Mouse (Mus musculus) hindbrain, embryonic 10.5 days (tissue): Measurements from ENCODE around the gene Gm9732. TPM values are rescaled to one million over a fixed set of nuclear protein-coding genes. Genes with fewer than 3 reads are reported as not detected.
"Not testable (repeated sequence)": the region's sequence is repeated elsewhere in the genome, so short reads cannot be mapped to it uniquely, and the experiment has no call there.

ENCODE experiments used
- DNase-seq: peaks from one replicate; pipeline ENCODE4 v3.0.0-alpha.2; 2017; ENCODE audit warnings: low spot score
- H3K27ac ChIP-seq: fragments of 300-500 bp; sonication (generic); 2 replicates; pipeline ENCODE4 v1.5.1; 2016; ENCODE audit warnings: mild to moderate bottlenecking, moderate library complexity
- H3K27me3 ChIP-seq: fragments of 300-500 bp; sonication (generic); 2 replicates; pipeline ENCODE4 v1.6.1; 2016; ENCODE audit warnings: mild to moderate bottlenecking; ENCODE audit not compliant: poor library complexity, insufficient read depth, severe bottlenecking
- H3K36me3 ChIP-seq: fragments of 300-500 bp; sonication (generic); 2 replicates; pipeline ENCODE4 v1.6.1; 2016; ENCODE audit warnings: mild to moderate bottlenecking, moderate library complexity
- H3K4me1 ChIP-seq: fragments of 300-500 bp; sonication (generic); replicated peaks from 2 replicates; pipeline ENCODE4 v1.6.1; 2016; ENCODE audit warnings: mild to moderate bottlenecking
- H3K4me3 ChIP-seq: fragments of 300-500 bp; sonication (generic); 2 replicates; pipeline ENCODE4 v1.5.1; 2016; ENCODE audit warnings: mild to moderate bottlenecking, moderate library complexity
- H3K9me3 ChIP-seq: fragments of 300-500 bp; sonication (generic); 2 replicates; pipeline ENCODE4 v1.6.1; 2016; ENCODE audit warnings: mild to moderate bottlenecking, moderate library complexity
- WGBS: fragments of 180-500 bp; shearing (Covaris S2); methylation state at CpG from one replicate; pipeline ENCODE4 v1.1.7; 2016; 5-methylcytosine and 5-hydroxymethylcytosine counted together
- polyA plus RNA-seq: library from polyadenylated mRNA; unstranded; fragments of >200 nt; fragmentation: Nextera tagmentation; extraction: Ambion mirVana; gene quantifications from 2 replicates; pipeline ENCODE4 v1.2.1, GENCODE M21; 2016

Gm9732 gene
- not detected in 2 replicates for polyA plus RNA-seq

GRCm38 (mm10) chr14:43274986-43275511 lies at the start of gene Gm9732:
Gene Gm9732, plus strand, starts transcription at chr14:43275036.
- H3K4me1 ChIP-seq, H3K27me3 ChIP-seq, H3K27ac ChIP-seq, H3K9me3 ChIP-seq, H3K36me3 ChIP-seq, H3K4me3 ChIP-seq, DNase-seq: not testable (repeated sequence)
- 83% methylated on average over 8 of the region's 8 CpGs for WGBS

GRCm38 (mm10) chr14:43235204-43235603 lies 39.6 kb upstream of the Gm9732 start, which contains the start of gene Gm8122:
Gene Gm8122, minus strand, starts transcription at chr14:43235304.
- H3K9me3 ChIP-seq, H3K4me1 ChIP-seq, H3K4me3 ChIP-seq, H3K27me3 ChIP-seq, DNase-seq, H3K36me3 ChIP-seq, H3K27ac ChIP-seq: not testable (repeated sequence)
- WGBS, result 92% methylated on average over 4 of the region's 4 CpGs

- H3K9me3 ChIP-seq, H3K4me1 ChIP-seq, H3K27me3 ChIP-seq, H3K4me3 ChIP-seq, H3K36me3 ChIP-seq, DNase-seq, H3K27ac ChIP-seq: not testable (repeated sequence)
These were observed 37.1 kb upstream of the Gm9732 start for GRCm38 (mm10) chr14:43237769-43238168.

DNA sequence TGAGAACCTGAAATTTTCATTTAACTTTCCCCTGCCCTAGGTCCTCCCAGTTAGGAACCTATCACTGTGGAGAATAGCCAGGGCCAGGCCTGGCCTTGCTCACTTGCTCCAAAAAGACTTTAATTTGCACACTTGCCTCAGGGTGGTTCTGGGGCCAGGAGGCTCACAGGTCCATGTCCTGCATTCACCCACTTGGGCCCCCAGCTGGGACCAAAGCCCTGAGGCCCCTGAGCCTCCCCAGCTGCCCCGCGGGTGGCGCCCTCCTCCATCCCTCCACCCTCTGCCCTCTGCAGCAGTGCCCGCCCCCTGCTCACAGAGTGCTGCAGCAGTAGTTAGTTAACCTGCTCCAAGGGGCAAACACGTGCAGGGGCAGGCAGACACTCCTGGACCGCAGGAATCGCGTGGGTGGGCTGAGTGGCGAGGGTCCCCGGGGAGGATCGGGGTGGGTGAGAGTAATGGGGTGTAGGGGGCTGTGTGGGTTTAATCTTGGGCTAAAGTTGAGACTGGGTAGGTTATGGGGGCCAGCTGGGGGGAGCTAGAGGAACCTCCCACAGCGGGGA lies 25.1 kb upstream of the Gm9732 start:
- not testable (repeated sequence) for H3K4me3 ChIP-seq
- 18% methylated on average over 10 of the region's 12 CpGs for WGBS

DNA sequence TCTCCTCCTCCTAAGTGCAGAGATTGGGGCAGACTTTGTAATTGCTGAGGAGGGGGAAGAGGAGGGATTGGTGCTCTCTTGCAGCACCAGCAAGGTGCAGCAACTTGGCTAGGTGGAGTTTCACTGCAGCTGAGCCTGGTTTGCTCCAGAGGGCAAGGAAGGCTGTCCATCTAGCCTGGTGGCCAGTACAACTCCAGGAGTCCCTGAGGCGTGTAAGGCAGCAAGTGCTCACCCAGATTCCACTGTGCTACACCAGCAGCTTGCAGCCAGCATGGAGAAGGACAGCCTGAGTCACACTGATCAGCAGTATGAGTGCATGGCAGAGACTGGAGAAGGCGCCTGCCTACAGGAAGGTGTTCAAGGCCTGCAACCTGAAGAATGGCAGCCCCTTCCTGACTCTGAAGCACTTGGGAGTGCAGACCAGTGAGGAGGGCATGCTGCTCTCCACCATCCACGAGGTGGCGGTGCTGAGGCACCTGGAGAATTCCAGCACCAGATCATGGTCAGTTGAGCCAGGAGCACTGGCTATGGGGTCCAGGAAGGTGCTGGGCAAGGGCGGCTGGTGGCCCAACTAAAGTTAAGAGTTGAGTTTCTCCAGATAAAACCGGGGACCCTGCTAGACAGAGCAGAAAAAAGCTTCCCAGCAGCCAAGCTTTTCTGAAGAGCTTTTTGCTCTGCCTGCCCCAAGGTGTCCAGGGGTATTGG lies 24.1 kb upstream of the Gm9732 start:
- not testable (repeated sequence) for H3K4me3 ChIP-seq, DNase-seq, H3K4me1 ChIP-seq, H3K9me3 ChIP-seq, H3K27me3 ChIP-seq, H3K36me3 ChIP-seq, H3K27ac ChIP-seq
- 31% methylated on average over 5 of the region's 6 CpGs for WGBS

More for the DNA sequence above, 25.1 kb upstream of the Gm9732 start:
- H3K9me3 ChIP-seq, DNase-seq, H3K36me3 ChIP-seq, H3K4me1 ChIP-seq, H3K27me3 ChIP-seq, H3K27ac ChIP-seq: not testable (repeated sequence)

DNA sequence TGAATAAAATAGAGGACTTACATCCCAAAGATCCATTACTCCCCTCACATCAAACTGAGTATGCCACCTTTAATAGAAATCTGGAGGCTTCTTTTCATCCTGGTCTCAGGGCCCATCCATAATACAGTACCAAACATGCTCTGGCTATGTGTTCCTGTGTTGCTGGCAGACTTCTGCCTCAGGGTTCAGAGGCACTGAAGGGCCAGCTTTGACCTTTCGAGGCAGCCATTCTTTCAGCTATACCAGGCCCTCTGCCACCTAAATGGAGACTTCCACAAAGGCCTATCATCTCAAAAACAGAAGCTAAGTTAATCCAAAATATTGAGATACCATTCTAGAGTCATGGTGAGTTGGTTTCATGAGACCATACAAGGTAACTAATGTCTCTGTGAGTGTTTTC lies 18.3 kb upstream of the Gm9732 start:
- not testable (repeated sequence) for H3K4me1 ChIP-seq, H3K9me3 ChIP-seq, H3K27ac ChIP-seq, H3K36me3 ChIP-seq, H3K27me3 ChIP-seq, DNase-seq, H3K4me3 ChIP-seq
- 71% methylated on average over 1 of the region's 1 CpGs for WGBS

GRCm38 (mm10) chr14:43258349-43258748 lies 16.5 kb upstream of the Gm9732 start, which contains the start of gene Gm8126:
Gene Gm8126, plus strand, starts transcription at chr14:43258649.
- H3K9me3 ChIP-seq, H3K36me3 ChIP-seq, H3K4me1 ChIP-seq, H3K27me3 ChIP-seq, H3K27ac ChIP-seq, H3K4me3 ChIP-seq, DNase-seq: not testable (repeated sequence)
- 91% methylated on average over 3 of the region's 4 CpGs for WGBS

DNA sequence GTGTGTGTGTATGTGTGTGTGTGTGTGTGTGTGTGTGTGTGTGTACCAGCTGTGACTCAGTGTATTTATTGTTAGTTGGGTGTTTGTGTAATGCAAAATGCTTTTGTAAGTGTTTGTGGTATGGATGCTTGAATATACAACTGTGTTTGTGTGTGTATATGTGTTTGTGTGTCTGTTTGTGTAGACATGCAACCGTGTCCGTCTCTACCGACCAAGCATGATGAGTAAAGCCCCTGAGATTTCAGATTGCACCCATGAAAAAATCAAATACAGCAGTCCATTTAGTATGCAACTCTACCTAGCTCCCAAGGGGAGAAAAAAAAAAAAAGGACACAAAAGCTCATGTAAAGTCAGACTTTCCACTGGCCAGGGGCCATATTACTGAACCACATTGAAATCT lies 11.4 kb upstream of the Gm9732 start:
- WGBS, result 92% methylated on average over 3 of the region's 3 CpGs
- H3K4me1 ChIP-seq, H3K27me3 ChIP-seq, H3K27ac ChIP-seq, DNase-seq, H3K36me3 ChIP-seq, H3K9me3 ChIP-seq, H3K4me3 ChIP-seq: not testable (repeated sequence)

DNA sequence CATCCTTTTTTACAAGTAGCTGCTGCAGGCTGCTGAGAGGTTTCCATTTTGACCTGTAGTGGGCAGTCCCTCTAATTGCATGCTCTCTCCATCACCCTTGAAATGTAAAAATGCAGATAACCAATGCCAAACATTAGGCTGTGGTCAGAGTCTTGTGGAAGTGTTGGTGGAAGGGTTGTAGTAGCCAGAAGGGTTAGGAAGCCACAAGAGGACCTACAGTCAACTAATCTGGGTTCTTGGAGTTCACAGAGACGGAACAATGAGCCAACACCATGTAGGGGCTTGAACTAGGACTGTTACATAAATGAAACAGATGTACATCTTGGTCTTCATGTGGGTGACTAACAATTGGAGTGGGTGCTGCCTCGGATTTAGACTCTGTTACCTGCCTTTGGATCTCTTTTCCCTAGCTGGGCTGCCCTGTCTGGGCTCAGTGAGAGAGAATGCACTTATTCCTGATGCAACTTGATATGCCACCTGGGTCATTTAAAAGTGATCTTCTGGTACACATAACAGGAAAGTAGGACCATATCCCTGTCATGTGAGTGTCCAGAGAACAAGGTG lies 6.2 kb upstream of the Gm9732 start:
- WGBS, result 50% methylated on average over 2 of the region's 2 CpGs
- not testable (repeated sequence) for H3K36me3 ChIP-seq, H3K9me3 ChIP-seq

DNA sequence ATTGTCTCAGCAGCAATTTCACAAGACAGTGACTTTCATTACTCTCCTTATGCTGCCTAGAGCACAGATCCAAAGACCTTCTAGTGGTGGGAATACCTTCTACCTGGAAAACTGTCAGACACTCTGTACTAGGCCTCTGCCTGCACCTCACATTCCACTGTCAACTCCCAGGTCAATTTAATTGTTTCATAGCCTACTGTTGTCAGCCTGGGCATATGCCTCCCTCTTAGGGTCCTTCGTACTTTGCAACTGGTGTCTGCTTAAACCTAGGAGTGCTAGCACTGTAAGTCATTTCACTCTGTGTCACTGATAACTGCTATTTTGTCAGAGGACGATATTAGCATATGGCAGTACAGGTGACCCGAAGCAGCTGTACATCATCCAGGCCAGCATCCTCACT lies 5.6 kb upstream of the Gm9732 start:
- not testable (repeated sequence) for H3K27me3 ChIP-seq, H3K36me3 ChIP-seq, H3K9me3 ChIP-seq, H3K4me3 ChIP-seq, H3K27ac ChIP-seq, DNase-seq, H3K4me1 ChIP-seq
- 84% methylated on average over 3 of the region's 3 CpGs for WGBS

More for the DNA sequence above, 6.2 kb upstream of the Gm9732 start:
- not testable (repeated sequence) for H3K27ac ChIP-seq, H3K4me1 ChIP-seq, DNase-seq, H3K4me3 ChIP-seq, H3K27me3 ChIP-seq

GRCm38 (mm10) chr14:43273161-43273560 lies 1.7 kb upstream of the Gm9732 start:
- not testable (repeated sequence) for H3K27ac ChIP-seq, DNase-seq, H3K9me3 ChIP-seq, H3K36me3 ChIP-seq, H3K27me3 ChIP-seq, H3K4me1 ChIP-seq, H3K4me3 ChIP-seq
- WGBS, result 71% methylated on average over 1 of the region's 1 CpGs

DNA sequence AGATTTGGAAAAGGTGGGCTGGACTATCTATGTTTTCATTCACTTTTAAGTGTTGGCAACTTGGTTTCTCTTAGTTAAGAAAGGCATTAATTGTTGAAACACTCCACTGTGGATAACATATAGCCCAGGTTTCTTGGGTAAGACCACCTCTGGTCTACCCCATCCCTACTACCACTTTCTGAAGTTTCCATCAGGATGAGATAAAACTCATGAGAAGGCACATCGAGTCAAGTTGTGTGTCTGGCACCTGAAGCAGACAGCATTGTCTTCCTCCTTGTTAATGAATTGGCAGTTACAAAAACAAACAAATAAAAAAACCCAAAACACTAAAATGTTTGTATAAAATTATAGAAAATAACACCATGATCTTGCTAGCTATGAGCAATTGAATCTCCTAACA lies 916 bp downstream of the Gm9732 start:
- 88% methylated on average over 1 of the region's 1 CpGs for WGBS

DNA sequence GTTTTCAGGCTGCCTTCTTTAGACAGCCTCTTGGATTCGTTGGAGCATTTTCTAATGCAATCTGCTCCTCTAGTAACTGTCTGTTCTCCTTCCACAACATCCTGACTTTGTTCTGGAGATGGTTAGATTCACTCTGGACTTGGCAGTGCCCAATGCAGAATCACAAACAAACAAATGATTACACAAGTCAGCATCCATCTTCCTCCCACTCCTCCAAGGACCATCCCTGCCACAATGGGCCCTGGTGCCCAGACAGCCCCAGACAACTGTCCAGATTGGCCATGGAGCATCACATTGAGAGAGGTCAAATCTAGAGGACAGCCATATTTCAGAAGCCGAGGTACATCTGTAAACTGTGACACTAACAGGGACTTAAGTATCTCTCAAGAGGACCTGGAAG lies 2.6 kb downstream of the Gm9732 start:
- not testable (repeated sequence) for H3K27ac ChIP-seq, H3K27me3 ChIP-seq, H3K4me1 ChIP-seq, H3K4me3 ChIP-seq, H3K9me3 ChIP-seq, DNase-seq, H3K36me3 ChIP-seq
- 68% methylated on average over 2 of the region's 2 CpGs for WGBS

More for the DNA sequence above, 916 bp downstream of the Gm9732 start:
- H3K4me3 ChIP-seq, H3K36me3 ChIP-seq, H3K9me3 ChIP-seq, H3K4me1 ChIP-seq, H3K27ac ChIP-seq, H3K27me3 ChIP-seq, DNase-seq: not testable (repeated sequence)
